Mouse (Mus musculus): Measurements from ENCODE around the gene 1700061G19Rik. TPM values are rescaled to one million over a fixed set of nuclear protein-coding genes. Genes with fewer than 3 reads are reported as not detected.

The 1700061G19Rik gene
- polyA plus RNA-seq, 1 experiment from 2014 or later = 0.43 TPM

- H3K4me2 ChIP-seq (ENCODE audit: low read depth, low read length) = no peak overlapping the region
- H3K9ac ChIP-seq (ENCODE audit: low read length) = no peak overlapping the region
- H3K4me1 ChIP-seq (replicated peaks; ENCODE audit: control insufficient read depth, insufficient read depth, low read length) = peaks cover 6% of the 10 kb centered on the region
- H3K4me3 ChIP-seq (ENCODE audit: low read length) = no peak overlapping the region
- H3K27me3 ChIP-seq (ENCODE audit: control insufficient read depth, insufficient read depth, low read depth, low read length) = no peaks in the 10 kb centered on the region
- H3K27ac ChIP-seq (ENCODE audit: low read length) = no peak overlapping the region
- H3K36me3 ChIP-seq (ENCODE audit: control insufficient read depth, insufficient read depth, low read length) = no peaks in the 10 kb centered on the region
- H3K9me3 ChIP-seq (ENCODE audit: control insufficient read depth, low read length) = 0 out of 2 replicates have a peak, but pooled peaks cover 3% of the 10 kb centered on the region
- ATAC-seq (ENCODE audit: low read depth) = peak; percentile 53
- 41% methylated on average over 2 of the region's 3 CpGs for WGBS
Observed at GRCm38 (mm10) chr17:56861197-56861596, 14.1 kb upstream of the 1700061G19Rik start.

GRCm38 (mm10) chr17:56866071-56866470 lies 9.2 kb upstream of the 1700061G19Rik start:
- ATAC-seq (ENCODE audit: low read depth) = no peak
- Histone ChIP-seq H3K36me3 (ENCODE audit: control insufficient read depth, insufficient read depth, low read length) (no peaks in the 10 kb centered on the region), H3K9ac (ENCODE audit: low read length) (no peak overlapping the region), H3K4me2 (ENCODE audit: low read depth, low read length) (no peak overlapping the region), H3K4me1 (replicated peaks; ENCODE audit: control insufficient read depth, insufficient read depth, low read length) (no peaks in the 10 kb centered on the region), H3K27me3 (ENCODE audit: control insufficient read depth, insufficient read depth, low read depth, low read length) (no peaks in the 10 kb centered on the region), H3K4me3 (ENCODE audit: low read length) (no peak overlapping the region), H3K27ac (ENCODE audit: low read length) (no peak overlapping the region), H3K9me3 (ENCODE audit: control insufficient read depth, low read length) (no peaks in the 10 kb centered on the region)
- 73% methylated on average over 7 of the region's 7 CpGs for WGBS

DNA sequence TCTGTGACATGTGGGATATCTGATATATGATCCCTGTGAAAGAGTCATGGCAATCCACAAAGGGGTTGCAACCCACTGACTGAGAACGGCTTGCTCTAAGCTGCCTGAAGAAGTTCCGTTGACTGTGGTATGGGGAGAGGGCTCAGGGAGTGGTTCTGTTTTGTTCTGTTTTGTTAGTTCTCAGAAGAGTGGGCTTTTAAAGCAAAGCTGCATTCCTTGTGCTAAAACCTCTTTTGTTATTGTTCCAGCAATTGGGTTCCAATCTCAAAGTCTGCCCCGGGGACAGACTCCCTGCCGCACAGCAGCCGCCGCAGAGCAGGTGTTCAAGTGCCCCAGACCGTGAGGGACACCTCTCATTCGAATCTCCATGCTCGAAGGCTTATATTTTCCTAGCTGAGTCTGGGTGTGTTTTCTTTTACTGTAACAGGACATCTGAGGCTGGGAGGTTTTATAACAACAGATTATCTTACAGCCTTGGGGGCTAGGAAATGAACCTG lies 5.7 kb upstream of the 1700061G19Rik start:
- no peak overlapping the region for H3K9ac ChIP-seq (ENCODE audit: low read length)
- 71% methylated on average over 9 of the region's 9 CpGs for WGBS

DNA sequence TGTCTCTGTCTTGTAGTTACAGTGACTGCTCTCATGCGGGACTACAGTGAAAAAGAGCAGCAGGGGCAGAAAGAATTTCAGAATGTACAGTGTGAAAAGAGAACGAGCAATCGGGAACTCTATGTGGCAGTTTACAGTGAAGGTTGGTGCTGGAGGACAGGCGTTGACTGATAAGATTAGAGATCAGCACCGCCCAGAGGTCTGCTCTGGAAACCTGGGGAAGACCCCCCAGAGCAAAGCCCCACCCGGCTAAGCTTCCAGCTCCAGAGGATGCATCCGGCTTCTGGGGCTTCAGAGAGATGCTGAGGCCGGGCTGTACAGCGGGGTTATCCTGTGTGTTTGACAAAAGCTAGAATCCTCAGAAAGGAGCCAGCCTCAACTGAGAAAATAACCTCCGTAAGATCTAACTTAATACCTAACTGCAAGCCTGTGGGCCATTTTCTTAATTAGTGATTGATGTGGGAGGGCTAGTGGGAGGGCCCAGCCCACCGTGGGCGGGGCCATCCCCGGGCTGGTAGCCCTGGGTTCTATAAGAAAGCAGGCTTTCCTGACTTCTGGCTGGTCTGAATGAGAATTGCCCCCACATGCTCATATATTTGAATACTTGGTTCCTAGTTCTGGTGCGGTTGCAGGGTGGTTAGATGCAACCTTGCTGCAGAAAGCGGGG lies 4.9 kb upstream of the 1700061G19Rik start:
- Histone ChIP-seq H3K27ac (ENCODE audit: low read length) (no peak overlapping the region), H3K4me2 (ENCODE audit: low read depth, low read length) (no peak overlapping the region), H3K27me3 (ENCODE audit: control insufficient read depth, insufficient read depth, low read depth, low read length) (no peaks in the 10 kb centered on the region), H3K9ac (ENCODE audit: low read length) (no peak overlapping the region), H3K9me3 (ENCODE audit: control insufficient read depth, low read length) (no peaks in the 10 kb centered on the region), H3K36me3 (ENCODE audit: control insufficient read depth, insufficient read depth, low read length) (no peaks in the 10 kb centered on the region), H3K4me1 (replicated peaks; ENCODE audit: control insufficient read depth, insufficient read depth, low read length) (no peaks in the 10 kb centered on the region), H3K4me3 (ENCODE audit: low read length) (no peak overlapping the region)
- ATAC-seq (ENCODE audit: low read depth) = no peak
- WGBS = 52% methylated on average over 15 of the region's 15 CpGs

More for the DNA sequence above, 5.7 kb upstream of the 1700061G19Rik start:
- no peak overlapping the region for H3K27ac ChIP-seq (ENCODE audit: low read length)
- no peaks in the 10 kb centered on the region for H3K36me3 ChIP-seq (ENCODE audit: control insufficient read depth, insufficient read depth, low read length)
- no peaks in the 10 kb centered on the region for H3K4me1 ChIP-seq (replicated peaks; ENCODE audit: control insufficient read depth, insufficient read depth, low read length)
- no peaks in the 10 kb centered on the region for H3K9me3 ChIP-seq (ENCODE audit: control insufficient read depth, low read length)
- H3K27me3 ChIP-seq (ENCODE audit: control insufficient read depth, insufficient read depth, low read depth, low read length) = no peaks in the 10 kb centered on the region
- no peak overlapping the region for H3K4me2 ChIP-seq (ENCODE audit: low read depth, low read length)
- ATAC-seq (ENCODE audit: low read depth) = no peak
- H3K4me3 ChIP-seq (ENCODE audit: low read length) = no peak overlapping the region

GRCm38 (mm10) chr17:56871767-56872166 lies 3.5 kb upstream of the 1700061G19Rik start:
- no peaks in the 10 kb centered on the region for H3K4me1 ChIP-seq (replicated peaks; ENCODE audit: control insufficient read depth, insufficient read depth, low read length)
- H3K4me2 ChIP-seq (ENCODE audit: low read depth, low read length) = no peak overlapping the region
- H3K36me3 ChIP-seq (ENCODE audit: control insufficient read depth, insufficient read depth, low read length) = no peaks in the 10 kb centered on the region
- no peak for ATAC-seq (ENCODE audit: low read depth)
- no peaks in the 10 kb centered on the region for H3K27me3 ChIP-seq (ENCODE audit: control insufficient read depth, insufficient read depth, low read depth, low read length)
- no peak overlapping the region for H3K27ac ChIP-seq (ENCODE audit: low read length)
- WGBS = 52% methylated on average over 8 of the region's 8 CpGs
- H3K4me3 ChIP-seq (ENCODE audit: low read length) = no peak overlapping the region
- no peak overlapping the region for H3K9ac ChIP-seq (ENCODE audit: low read length)
- no peaks in the 10 kb centered on the region for H3K9me3 ChIP-seq (ENCODE audit: control insufficient read depth, low read length)

DNA sequence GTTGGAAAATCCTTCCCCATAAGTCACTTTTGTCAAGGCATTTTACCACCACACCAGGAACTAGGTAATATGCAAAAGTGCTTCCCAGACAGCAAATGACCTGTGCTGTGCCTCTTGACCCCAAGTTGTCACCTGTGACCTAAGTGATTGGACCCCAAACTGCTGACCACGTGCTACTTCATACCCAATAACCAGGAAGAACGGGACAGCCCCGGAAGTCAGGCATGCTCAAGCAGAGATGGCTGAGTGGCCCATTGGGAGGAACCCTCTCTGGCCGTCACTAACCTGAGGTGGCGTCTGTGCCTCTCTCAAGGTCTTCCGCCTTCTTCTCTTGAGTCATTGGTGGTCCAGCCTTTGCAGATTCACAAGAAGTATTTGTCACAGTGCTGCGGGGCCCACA lies 2.8 kb upstream of the 1700061G19Rik start:
- Histone ChIP-seq H3K4me1 (replicated peaks; ENCODE audit: control insufficient read depth, insufficient read depth, low read length) (no peaks in the 10 kb centered on the region), H3K27ac (ENCODE audit: low read length) (no peak overlapping the region), H3K27me3 (ENCODE audit: control insufficient read depth, insufficient read depth, low read depth, low read length) (no peaks in the 10 kb centered on the region), H3K4me3 (ENCODE audit: low read length) (no peak overlapping the region), H3K4me2 (ENCODE audit: low read depth, low read length) (no peak overlapping the region), H3K36me3 (ENCODE audit: control insufficient read depth, insufficient read depth, low read length) (no peaks in the 10 kb centered on the region), H3K9ac (ENCODE audit: low read length) (no peak overlapping the region), H3K9me3 (ENCODE audit: control insufficient read depth, low read length) (no peaks in the 10 kb centered on the region)
- no peak for ATAC-seq (ENCODE audit: low read depth)
- 67% methylated on average over 7 of the region's 7 CpGs for WGBS

- no peaks in the 10 kb centered on the region for H3K9me3 ChIP-seq (ENCODE audit: control insufficient read depth, low read length)
- 88% methylated on average over 2 of the region's 2 CpGs for WGBS
- no peak within 1 kb of the TSS for H3K9ac ChIP-seq (ENCODE audit: low read length)
- H3K4me1 ChIP-seq (replicated peaks; ENCODE audit: control insufficient read depth, insufficient read depth, low read length) = no peaks in the 10 kb centered on the region
- H3K4me2 ChIP-seq (ENCODE audit: low read depth, low read length) = no peak within 1 kb of the TSS
- no peaks in the 10 kb centered on the region for H3K27me3 ChIP-seq (ENCODE audit: control insufficient read depth, insufficient read depth, low read depth, low read length)
- no peak within 1 kb of the TSS for H3K4me3 ChIP-seq (ENCODE audit: low read length)
- ATAC-seq (ENCODE audit: low read depth) = no peak
- H3K36me3 ChIP-seq (ENCODE audit: control insufficient read depth, insufficient read depth, low read length) = no peaks in the 10 kb centered on the region
- H3K27ac ChIP-seq (ENCODE audit: low read length) = no peak within 1 kb of the TSS
Observed at GRCm38 (mm10) chr17:56874237-56874636, 1.0 kb upstream of the 1700061G19Rik start, which contains the start of gene Acsbg2. Gene Acsbg2 (minus strand): TSS chr17:56874447.

DNA sequence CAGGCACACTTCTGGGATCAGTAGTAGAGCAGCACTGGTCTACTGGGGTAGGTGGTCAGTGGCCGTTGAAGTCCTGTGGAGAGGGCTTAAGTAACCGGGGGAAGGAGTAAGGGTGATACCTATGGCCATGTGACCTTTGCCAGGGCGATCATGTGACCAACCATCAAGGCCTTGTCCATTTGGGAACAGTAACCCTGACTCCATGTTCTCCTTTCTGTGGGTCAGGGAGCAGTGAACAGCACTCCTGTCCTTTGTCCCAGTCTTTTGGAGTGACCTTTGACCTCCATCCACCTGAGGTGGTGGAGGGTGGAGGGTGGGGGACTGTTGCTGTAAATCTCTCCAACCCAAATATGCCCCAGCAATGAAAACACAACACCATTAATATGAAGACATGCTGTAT lies 1.2 kb downstream of the 1700061G19Rik start:
- Histone ChIP-seq H3K4me3 (ENCODE audit: low read length) (no peak overlapping the region), H3K27me3 (ENCODE audit: control insufficient read depth, insufficient read depth, low read depth, low read length) (no peaks in the 10 kb centered on the region), H3K9ac (ENCODE audit: low read length) (no peak overlapping the region), H3K36me3 (ENCODE audit: control insufficient read depth, insufficient read depth, low read length) (no peaks in the 10 kb centered on the region), H3K27ac (ENCODE audit: low read length) (no peak overlapping the region), H3K9me3 (ENCODE audit: control insufficient read depth, low read length) (no peaks in the 10 kb centered on the region), H3K4me2 (ENCODE audit: low read depth, low read length) (no peak overlapping the region), H3K4me1 (replicated peaks; ENCODE audit: control insufficient read depth, insufficient read depth, low read length) (no peaks in the 10 kb centered on the region)
- WGBS = 71% methylated on average over 3 of the region's 3 CpGs
- ATAC-seq (ENCODE audit: low read depth) = no peak

- WGBS = 53% methylated on average over 8 of the region's 8 CpGs
- Histone ChIP-seq H3K4me2 (ENCODE audit: low read depth, low read length) (no peak overlapping the region), H3K9me3 (ENCODE audit: control insufficient read depth, low read length) (no peaks in the 10 kb centered on the region), H3K27me3 (ENCODE audit: control insufficient read depth, insufficient read depth, low read depth, low read length) (no peaks in the 10 kb centered on the region), H3K27ac (ENCODE audit: low read length) (no peak overlapping the region), H3K4me3 (ENCODE audit: low read length) (no peak overlapping the region), H3K9ac (ENCODE audit: low read length) (no peak overlapping the region), H3K4me1 (replicated peaks; ENCODE audit: control insufficient read depth, insufficient read depth, low read length) (no peaks in the 10 kb centered on the region), H3K36me3 (ENCODE audit: control insufficient read depth, insufficient read depth, low read length) (no peaks in the 10 kb centered on the region)
- ATAC-seq (ENCODE audit: low read depth) = no peak
Observed at GRCm38 (mm10) chr17:56876981-56877380, 1.7 kb downstream of the 1700061G19Rik start.

Measured in lung, embryonic 16.5 days (tissue).